Mouse (Mus musculus) gastrocnemius, adult 18-20 months (tissue): ENCODE measurements at regions not wholly inside any gene's neighbourhood (a gene's known extent, or its start where the extent isn't known, plus 50 kb on each side); places are given as distances from the start of the nearest gene placed in this dataset.
"Not testable (repeated sequence)": the region's sequence is repeated elsewhere in the genome, so short reads cannot be mapped to it uniquely, and the experiment has no call there.

Experiments used
- DNase-seq: peaks from one replicate; pipeline ENCODE4 v3.0.0; 2021; ENCODE audit warnings: low spot score

GRCm38 (mm10) chr11:7705312-7705764, 491.6 kb upstream of the Igfbp3 start:
- DNase-seq, result peak; percentile 4

GRCm38 (mm10) chr11:7697591-7697990, 483.9 kb upstream of the Igfbp3 start:
- no peak for DNase-seq

DNA sequence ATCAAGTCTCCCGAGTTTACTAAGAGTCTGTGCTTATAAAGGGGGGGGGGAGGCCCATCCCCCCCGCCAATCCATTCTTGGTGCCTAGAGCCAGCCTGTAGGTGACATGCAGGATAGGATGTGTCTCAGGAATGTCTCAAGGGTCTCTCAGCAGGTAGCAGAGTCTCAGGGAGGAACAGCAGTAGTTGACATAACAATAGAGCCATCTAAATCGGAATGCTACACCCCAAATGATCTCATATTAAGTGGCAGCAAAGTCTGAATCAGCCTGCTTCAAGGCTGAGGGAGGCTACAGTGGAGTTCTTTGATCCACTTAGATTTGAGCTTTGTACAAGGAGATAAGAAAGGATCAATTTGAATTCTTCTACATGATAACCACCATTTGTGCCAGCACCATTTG, 476.0 kb upstream of the Igfbp3 start:
- not testable (repeated sequence) for DNase-seq

- DNase-seq, result no peak
Observed at GRCm38 (mm10) chr11:7672821-7673220, 459.1 kb upstream of the Igfbp3 start.

- DNase-seq, result no peak
Observed at GRCm38 (mm10) chr11:7630637-7631036, 416.9 kb upstream of the Igfbp3 start.

DNA sequence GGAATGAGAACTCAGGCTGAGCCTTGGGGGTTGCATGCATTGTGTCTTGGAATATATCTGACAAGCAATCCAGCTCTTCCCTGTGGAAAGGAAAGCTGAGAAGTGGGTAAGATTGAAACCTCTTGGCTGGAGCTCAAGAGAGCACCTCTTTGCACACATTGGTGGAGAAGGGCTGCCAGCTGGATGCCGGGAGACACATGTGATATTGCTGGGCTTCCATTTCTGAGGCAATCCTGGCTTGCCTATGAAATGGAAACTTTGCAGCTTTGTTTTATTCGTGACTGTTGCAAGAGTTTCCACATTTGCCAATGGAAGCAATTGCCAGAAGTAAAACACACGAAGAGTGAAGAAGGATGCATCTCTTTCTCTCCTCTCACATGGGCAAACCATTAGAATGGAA, 411.5 kb upstream of the Igfbp3 start:
- DNase-seq, result peak; percentile 47

DNA sequence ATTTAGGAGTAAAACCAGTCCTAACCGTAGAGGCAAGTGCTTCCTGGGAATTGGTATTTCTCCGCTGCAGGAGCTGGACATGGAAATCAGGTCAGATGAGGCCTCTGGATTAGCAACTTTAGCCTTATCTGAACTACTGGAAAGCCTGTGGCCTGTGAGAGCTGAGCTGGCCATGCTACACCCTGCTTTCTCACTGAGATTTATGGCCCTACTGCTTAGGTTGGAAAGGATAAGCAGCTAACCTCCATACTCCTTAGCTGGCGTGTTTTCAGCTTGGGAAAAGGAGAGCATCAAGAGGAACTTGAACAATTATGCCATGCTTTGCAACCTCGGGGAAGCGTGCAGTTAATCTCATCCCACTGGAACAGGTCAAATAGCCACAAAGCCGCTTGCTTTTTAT, 406.6 kb upstream of the Igfbp3 start:
- no peak for DNase-seq

- DNase-seq, result no peak
Observed at GRCm38 (mm10) chr11:7610752-7611151, 397.0 kb upstream of the Igfbp3 start.

GRCm38 (mm10) chr11:7609921-7610320, 396.2 kb upstream of the Igfbp3 start:
- DNase-seq, result peak; percentile 23

- DNase-seq, result no peak
Observed at GRCm38 (mm10) chr11:7606652-7607051, 392.9 kb upstream of the Igfbp3 start.

DNA sequence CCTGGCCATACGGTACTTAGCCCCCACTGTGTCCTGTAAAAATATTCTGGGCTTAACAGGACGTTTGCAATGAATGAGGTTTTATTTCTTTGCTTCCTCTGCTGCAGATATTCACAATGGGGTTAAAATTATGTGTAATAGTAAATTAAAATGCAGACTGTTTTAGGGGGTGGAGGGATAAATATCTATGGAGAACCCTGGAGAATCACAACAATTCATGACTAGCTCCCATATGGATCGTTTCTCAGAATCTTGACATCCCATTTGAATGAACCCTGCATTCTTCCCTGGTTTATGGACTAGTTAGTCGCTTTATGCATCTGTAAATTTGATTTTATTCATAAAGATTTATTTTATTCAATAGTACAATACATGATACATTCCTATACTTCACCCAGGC, 378.3 kb upstream of the Igfbp3 start:
- no peak for DNase-seq

DNA sequence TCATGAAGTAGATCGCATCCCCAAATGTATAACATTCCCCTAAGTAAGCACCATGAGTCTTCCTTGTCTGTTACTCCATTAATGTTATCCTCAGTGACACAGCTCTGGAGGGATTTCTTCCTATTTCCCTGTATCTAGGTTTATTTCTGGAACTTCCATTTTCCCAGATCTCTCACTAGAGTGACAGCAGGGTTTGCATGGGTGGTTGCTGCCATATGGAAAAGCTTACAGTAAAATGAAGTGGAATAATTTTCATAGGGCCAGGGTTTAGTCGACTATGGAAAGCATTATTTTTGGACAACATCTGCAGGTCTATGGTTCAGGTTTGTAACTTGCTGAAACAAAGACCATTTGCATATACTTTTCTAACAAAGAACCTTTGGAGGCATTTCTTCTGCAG, 369.6 kb upstream of the Igfbp3 start:
- DNase-seq, result no peak

DNA sequence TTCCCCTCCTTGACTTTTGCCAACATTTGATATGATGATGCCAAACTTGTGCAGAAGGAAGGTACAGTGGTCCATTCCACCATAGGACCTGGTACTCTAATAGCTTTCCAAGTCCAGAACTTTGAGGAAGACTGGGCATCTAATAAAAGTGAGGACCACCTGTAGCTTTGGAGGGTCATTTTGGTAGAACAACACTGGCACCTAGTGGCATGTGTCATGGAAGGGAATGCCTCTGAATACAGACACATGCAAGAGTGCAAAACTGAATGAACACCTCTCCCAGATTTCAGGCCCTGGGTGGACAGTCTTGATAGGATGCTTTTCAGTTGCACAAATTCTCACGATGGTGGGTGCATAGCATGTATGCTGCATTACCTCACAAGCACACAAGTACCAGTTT, 354.8 kb upstream of the Igfbp3 start:
- DNase-seq, result no peak

- DNase-seq, result peak; percentile 4
Observed at GRCm38 (mm10) chr11:7562029-7562428, 348.3 kb upstream of the Igfbp3 start.

DNA sequence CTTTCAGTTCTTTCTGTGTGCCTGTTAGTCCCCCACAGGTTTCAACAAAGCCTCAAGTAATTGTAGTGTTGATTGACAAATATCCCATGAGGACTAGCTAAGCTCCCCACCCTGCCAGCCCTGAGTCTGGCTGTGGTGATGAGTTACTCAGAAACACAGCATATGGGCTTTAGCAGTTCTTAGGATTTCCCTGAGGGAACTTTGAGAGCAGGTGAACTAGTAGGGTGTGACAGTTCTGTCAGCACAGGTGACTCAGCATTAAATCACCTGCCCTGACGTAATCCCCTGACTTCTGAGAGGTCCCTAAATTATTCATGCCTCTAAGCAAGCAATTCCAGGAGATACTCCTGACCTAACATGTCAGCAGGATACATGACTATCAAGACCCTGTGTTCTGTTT, 347.7 kb upstream of the Igfbp3 start:
- DNase-seq, result no peak

- no peak for DNase-seq
Observed at GRCm38 (mm10) chr11:7555613-7556274, 342.0 kb upstream of the Igfbp3 start.

- no peak for DNase-seq
Observed at GRCm38 (mm10) chr11:7552154-7552553, 338.4 kb upstream of the Igfbp3 start.

DNA sequence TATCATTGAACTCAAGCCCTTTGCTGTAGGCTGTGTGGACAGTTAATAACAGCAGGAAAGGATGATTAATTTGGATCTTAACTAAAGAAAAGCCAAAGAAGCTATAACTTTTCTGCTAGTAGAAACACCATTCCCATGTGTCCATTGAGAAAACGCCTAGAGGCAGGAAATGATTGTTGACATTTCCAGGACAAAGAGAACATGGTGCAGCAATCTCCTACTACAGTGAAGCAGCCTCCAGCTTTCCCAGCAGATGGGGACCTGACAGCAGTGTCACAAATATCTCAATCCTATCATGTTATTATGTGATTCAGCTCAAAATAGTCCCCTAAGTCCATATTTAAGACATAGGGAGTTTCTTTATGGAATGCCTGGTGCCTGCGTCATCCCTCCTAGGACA, 334.1 kb upstream of the Igfbp3 start:
- DNase-seq, result no peak

- no peak for DNase-seq
Observed at GRCm38 (mm10) chr11:7545621-7546020, 331.9 kb upstream of the Igfbp3 start.

GRCm38 (mm10) chr11:7534590-7534989, 320.9 kb upstream of the Igfbp3 start:
- no peak for DNase-seq

- DNase-seq, result no peak
Observed at GRCm38 (mm10) chr11:7533327-7533726, 319.6 kb upstream of the Igfbp3 start.

DNA sequence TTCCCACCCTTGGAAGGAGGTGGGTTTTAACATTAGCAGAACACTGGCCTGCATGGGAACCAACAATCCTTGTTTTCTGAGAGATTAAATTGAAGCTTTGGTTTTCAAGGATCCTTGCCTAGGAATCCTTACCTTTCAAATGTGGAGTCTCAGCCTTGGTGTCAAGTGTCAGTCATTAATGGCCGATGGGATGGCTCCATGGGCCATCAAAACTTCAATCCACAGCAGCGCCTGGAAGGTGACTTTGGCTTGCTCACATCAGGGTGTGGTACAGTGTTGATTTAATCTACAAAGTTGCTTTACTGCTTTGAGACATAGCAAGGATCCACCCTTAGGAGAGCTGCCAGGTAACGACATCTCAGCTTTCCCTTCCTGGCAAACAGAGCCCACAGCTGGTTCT, 318.1 kb upstream of the Igfbp3 start:
- no peak for DNase-seq

DNA sequence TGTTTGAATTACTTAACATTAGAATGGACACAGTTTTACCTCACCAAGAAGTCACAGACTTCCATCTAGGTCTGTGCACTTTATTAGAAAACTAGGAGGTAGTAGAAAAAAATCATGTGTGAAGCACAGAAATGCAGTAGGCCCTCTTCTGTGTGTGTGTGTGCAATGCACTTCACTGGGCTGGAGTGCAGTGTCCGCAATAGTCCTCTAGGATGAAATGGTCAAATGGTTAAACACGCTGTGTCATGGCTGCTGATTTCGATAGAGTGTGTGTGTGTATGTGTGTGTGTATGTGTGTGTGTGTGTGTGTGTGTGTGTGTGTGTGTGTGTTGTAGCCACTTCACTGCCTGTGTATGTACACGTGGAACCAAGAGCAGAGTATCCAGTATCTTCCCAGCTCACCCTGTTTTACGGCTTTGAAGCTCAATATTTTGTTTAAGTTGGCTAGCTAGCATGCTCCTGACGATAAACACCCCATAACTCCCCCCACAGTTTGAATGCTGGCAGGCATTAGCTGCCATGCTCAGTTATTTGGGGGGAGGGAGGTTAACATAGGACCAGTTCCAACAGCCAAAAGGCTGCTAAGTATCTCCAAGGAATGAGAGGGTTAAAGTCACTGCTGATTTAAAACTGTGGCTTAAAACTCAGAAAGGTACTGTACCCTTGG, 316.9 kb upstream of the Igfbp3 start:
- DNase-seq, result no peak
